9 mouse cellular contexts compared by ENCODE assay signal in genomic region chr1:167220303-167221174, GRCm38 (mm10).
A peak's percentile ranks its signal among the peaks of the same experiment; 100 is the strongest.
DNase-seq lines count a peak whose midpoint lies in the region; ATAC-seq and TF ChIP-seq lines count a peak whose summit lies in the region.
"Had no signal": no experiment of that assay in that cellular context is flagged by ENCODE, and none has a peak within 500 bp of the region (broad histone marks: within the 10 kb centered on the region; RNA-seq: fewer than 3 reads in every experiment).

No protein-coding gene starts in this region.

- no peaks in the 10 kb centered on the region for H3K9me3 ChIP-seq in ES-E14 (ENCODE audit: control insufficient read depth, insufficient read depth, low read depth, low read length)
- no peaks in the 10 kb centered on the region for H3K9me3 ChIP-seq in forebrain, embryonic 16.5 days (ENCODE audit: control insufficient read depth, low read length)
- H3K9me3 ChIP-seq in hindbrain, embryonic 12.5 days (replicated peaks), result no peaks in the 10 kb centered on the region
- H3K9me3 ChIP-seq: heart, embryonic 15.5 days had no signal

- H3K36me3 ChIP-seq in ES-E14 (ENCODE audit: control insufficient read depth, insufficient read depth, low read length, poor library complexity, severe bottlenecking), result peaks cover 13% of the 10 kb centered on the region
- H3K36me3 ChIP-seq in forebrain, embryonic 16.5 days (ENCODE audit: control insufficient read depth, insufficient read depth), result no peaks in the 10 kb centered on the region
- peaks cover 25% of the 10 kb centered on the region for H3K36me3 ChIP-seq in hindbrain, embryonic 12.5 days

- WGBS in forebrain, embryonic 16.5 days, result 2% methylated on average over 5 of the region's 5 CpGs
- 4% methylated on average over 5 of the region's 5 CpGs for WGBS in hindbrain, embryonic 12.5 days

- no peak overlapping the region for H3K9ac ChIP-seq in ES-E14 (ENCODE audit: insufficient read depth, low read depth, low read length, poor library complexity, severe bottlenecking)
- 0 out of 2 replicates have a peak overlapping the region, but pooled peaks have one; percentile 7 for H3K9ac ChIP-seq in forebrain, embryonic 16.5 days (replicated peaks; ENCODE audit: low read depth, low read length)
- H3K9ac ChIP-seq in hindbrain, embryonic 12.5 days, result no peak overlapping the region
- H3K9ac ChIP-seq: heart, embryonic 15.5 days had no signal

- no peaks in the 10 kb centered on the region for H3K27me3 ChIP-seq in forebrain, embryonic 16.5 days (replicated peaks; ENCODE audit: control insufficient read depth, insufficient read depth, low read length)
- no peaks in the 10 kb centered on the region for H3K27me3 ChIP-seq in hindbrain, embryonic 12.5 days
- H3K27me3 ChIP-seq: heart, embryonic 15.5 days had no signal

- H3K27ac ChIP-seq in ES-E14 (ENCODE audit: insufficient read depth, low read depth, low read length, poor library complexity, severe bottlenecking), result no peak overlapping the region
- H3K27ac ChIP-seq in forebrain, embryonic 16.5 days (ENCODE audit: low read length), result no peak overlapping the region
- H3K27ac ChIP-seq in hindbrain, embryonic 12.5 days, result no peak overlapping the region
- H3K27ac ChIP-seq: heart, embryonic 15.5 days had no signal

- H3K4me3 ChIP-seq in ES-E14 (ENCODE audit: insufficient read depth in 1 of 2, low read depth in 1 of 2, low read length in 2 of 2, poor library complexity in 1 of 2, severe bottlenecking in 1 of 2), result no peak overlapping the region
- H3K4me3 ChIP-seq in forebrain, embryonic 16.5 days (replicated peaks; ENCODE audit: low read length), result no peak overlapping the region
- no peak overlapping the region for H3K4me3 ChIP-seq in hindbrain, embryonic 12.5 days
- H3K4me3 ChIP-seq: heart, embryonic 15.5 days had no signal

- DNase-seq in ES-E14 (ENCODE audit: low read depth, low spot score), result peak; percentile 73
- DNase-seq in cerebellum, adult 11 months, result peak; percentile 83
- peak; percentile 91 to 92 for DNase-seq in layer of hippocampus, postnatal 10 days (ENCODE audit: low spot score in 2 of 2)
- DNase-seq in lung, postnatal 10 days, result peak; percentile 91
- peak; percentile 66 for DNase-seq in retina, adult 2 months (ENCODE audit: low read depth, low spot score)
- DNase-seq in thymus, postnatal 25 days, result peak; percentile 85

- peak; percentile 81 for ATAC-seq in forebrain, embryonic 16.5 days
- ATAC-seq in hindbrain, embryonic 12.5 days (ENCODE audit: low FRiP score), result peak; percentile 63; the same call in 1 of the 2 replicates

- in situ Hi-C loops in ES-E14 (cut with MboI; ENCODE audit: low sequenced_read_pairs in 2 of 2, unreplicated experiment in 2 of 2), result loop anchor here (5.0 to 25.0 kb wide), 3 partner anchors 114 to 417 kb away; no protein-coding TSS in a partner anchor

- H3K4me2 ChIP-seq in forebrain, embryonic 16.5 days (ENCODE audit: low read length), result no peak overlapping the region
- H3K4me2 ChIP-seq in hindbrain, embryonic 12.5 days (replicated peaks), result no peak overlapping the region
- H3K4me2 ChIP-seq: heart, embryonic 15.5 days had no signal

- H3K4me1 ChIP-seq in ES-E14 (ENCODE audit: control insufficient read depth in 2 of 2, insufficient read depth in 2 of 2, low read length in 2 of 2, poor library complexity in 1 of 2), result peaks cover 2 to 10% of the 10 kb centered on the region in 2 experiments; a peak in 2 of 4 replicates
- H3K4me1 ChIP-seq in forebrain, embryonic 16.5 days (replicated peaks; ENCODE audit: control insufficient read depth, insufficient read depth, low read length), result no peaks in the 10 kb centered on the region
- no peaks in the 10 kb centered on the region for H3K4me1 ChIP-seq in hindbrain, embryonic 12.5 days
- H3K4me1 ChIP-seq: heart, embryonic 15.5 days had no signal

TF ChIP-seq in ES-E14, 5 proteins besides CTCF, POLR2A, EP300 and RAD21:
- TF ChIP-seq CHD2 (IDR thresholded peaks at IDR 0.05; ENCODE audit: low read depth, low read length) (no peak), ZNF384 (IDR thresholded peaks at IDR 0.05; ENCODE audit: low read depth, low read length) (no peak), ZC3H11A (IDR thresholded peaks at IDR 0.05; ENCODE audit: borderline replicate concordance, low read depth, low read length) (peak; percentile 91)
TF ChIP-seq in ES-E14: peak in this region for 1.
